Mouse (Mus musculus): ENCODE measurements around the gene Cfdp1. TPM values are rescaled to one million over a fixed set of nuclear protein-coding genes. Genes with fewer than 3 reads are reported as not detected.

Gene Cfdp1
- polyA plus RNA-seq, 1 experiment from 2014 or later, result 216 TPM

DNA sequence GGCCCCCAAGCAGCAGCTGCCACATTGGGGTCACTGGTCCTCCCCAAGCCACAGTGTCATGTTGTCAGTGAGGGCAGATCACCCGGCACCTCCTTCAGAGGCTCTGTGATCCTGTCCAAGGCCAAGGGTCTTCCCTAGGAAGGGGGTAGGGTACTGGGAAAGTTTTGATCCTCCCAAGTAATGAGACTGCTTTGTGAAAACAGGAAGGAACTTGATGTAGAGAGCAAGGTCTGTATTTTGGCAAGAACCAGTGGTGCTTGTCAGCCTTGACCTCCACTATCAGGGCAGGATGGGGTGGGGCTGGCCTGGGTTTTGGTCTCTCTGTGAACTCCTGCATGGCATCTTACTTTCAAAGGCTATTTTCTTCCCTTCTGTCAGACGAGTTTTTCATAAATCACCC, 100.0 kb downstream of the Cfdp1 start:
- ATAC-seq (replicated peaks), result no peak
- Histone ChIP-seq H3K4me1 (no peaks in the 10 kb centered on the region), H3K27me3 (replicated peaks) (no peaks in the 10 kb centered on the region), H3K27ac (no peak overlapping the region), H3K36me3 (replicated peaks) (no peaks in the 10 kb centered on the region), H3K9me3 (no peaks in the 10 kb centered on the region), H3K4me3 (no peak overlapping the region), H3K4me2 (no peak overlapping the region), H3K9ac (no peak overlapping the region)
- WGBS, result 76% methylated on average over 2 of the region's 2 CpGs

DNA sequence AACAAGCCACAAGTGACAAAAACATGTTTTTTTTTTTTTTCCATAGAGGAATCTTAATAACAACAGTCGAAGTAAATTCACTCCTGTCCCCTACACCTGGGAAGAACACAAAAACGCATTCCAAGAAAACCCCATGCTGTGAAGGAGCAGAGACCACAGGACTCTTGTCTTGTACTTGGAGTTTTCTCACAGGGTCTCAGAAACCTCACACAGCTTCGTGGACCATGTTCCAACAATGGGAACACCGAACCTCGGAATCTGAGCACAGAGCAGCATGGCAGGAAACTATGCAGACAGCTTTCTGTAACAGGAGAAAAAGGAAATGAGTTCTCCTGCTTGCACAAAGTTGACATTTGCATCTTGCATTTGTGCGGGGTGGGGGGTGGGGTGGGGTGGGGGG, 105.3 kb downstream of the Cfdp1 start:
- Histone ChIP-seq H3K4me1 (peaks cover 23% of the 10 kb centered on the region), H3K4me3 (no peak overlapping the region), H3K4me2 (no peak overlapping the region), H3K9me3 (no peaks in the 10 kb centered on the region), H3K27me3 (replicated peaks) (no peaks in the 10 kb centered on the region), H3K27ac (no peak overlapping the region), H3K9ac (no peak overlapping the region), H3K36me3 (replicated peaks) (no peaks in the 10 kb centered on the region)
- ATAC-seq (replicated peaks), result no peak
- 59% methylated on average over 6 of the region's 6 CpGs for WGBS

DNA sequence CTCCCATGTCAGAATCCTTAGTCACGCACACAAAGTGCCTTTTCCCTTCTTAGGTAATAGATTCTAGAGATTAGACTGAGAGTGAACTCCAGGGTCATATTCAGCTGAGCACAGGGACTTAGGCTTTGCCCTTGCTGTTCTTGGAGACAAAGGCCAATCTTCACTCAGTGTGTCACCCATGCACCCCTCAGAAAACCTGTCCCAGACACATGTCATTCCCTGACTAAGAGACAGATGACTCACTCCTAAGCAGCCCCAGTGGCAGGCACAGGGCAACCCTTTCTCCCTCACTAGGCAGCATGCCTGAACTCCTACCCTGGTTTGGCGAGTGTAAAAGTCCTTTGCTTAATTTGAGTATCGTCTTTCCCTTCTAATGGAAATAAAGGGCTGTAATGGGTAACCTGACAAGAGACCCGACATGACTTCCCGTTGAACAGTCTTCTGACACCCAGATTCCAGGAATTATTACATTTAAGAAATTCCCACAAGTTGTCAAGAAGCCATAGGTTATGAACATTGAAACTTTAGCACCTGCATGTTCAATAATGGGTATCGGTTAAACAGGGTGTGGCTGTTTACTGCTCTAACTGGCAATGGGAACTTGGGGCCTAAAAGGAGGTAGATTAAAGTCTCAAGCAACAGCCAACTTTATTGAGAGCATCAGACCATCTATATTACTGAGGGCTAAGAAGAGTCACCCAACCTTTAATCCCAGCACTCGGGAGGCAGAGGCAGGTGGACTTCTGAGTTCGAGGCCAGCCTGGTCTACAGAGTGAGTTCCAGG, 106.0 kb downstream of the Cfdp1 start:
- no peaks in the 10 kb centered on the region for H3K36me3 ChIP-seq (replicated peaks)
- H3K27ac ChIP-seq, result no peak overlapping the region
- no peak for ATAC-seq (replicated peaks)
- H3K27me3 ChIP-seq (replicated peaks), result no peaks in the 10 kb centered on the region
- 86% methylated on average over 8 of the region's 8 CpGs for WGBS
- no peak overlapping the region for H3K4me2 ChIP-seq
- no peak overlapping the region for H3K9ac ChIP-seq
- no peak overlapping the region for H3K4me3 ChIP-seq
- peaks cover 23% of the 10 kb centered on the region for H3K4me1 ChIP-seq
- H3K9me3 ChIP-seq, result no peaks in the 10 kb centered on the region

DNA sequence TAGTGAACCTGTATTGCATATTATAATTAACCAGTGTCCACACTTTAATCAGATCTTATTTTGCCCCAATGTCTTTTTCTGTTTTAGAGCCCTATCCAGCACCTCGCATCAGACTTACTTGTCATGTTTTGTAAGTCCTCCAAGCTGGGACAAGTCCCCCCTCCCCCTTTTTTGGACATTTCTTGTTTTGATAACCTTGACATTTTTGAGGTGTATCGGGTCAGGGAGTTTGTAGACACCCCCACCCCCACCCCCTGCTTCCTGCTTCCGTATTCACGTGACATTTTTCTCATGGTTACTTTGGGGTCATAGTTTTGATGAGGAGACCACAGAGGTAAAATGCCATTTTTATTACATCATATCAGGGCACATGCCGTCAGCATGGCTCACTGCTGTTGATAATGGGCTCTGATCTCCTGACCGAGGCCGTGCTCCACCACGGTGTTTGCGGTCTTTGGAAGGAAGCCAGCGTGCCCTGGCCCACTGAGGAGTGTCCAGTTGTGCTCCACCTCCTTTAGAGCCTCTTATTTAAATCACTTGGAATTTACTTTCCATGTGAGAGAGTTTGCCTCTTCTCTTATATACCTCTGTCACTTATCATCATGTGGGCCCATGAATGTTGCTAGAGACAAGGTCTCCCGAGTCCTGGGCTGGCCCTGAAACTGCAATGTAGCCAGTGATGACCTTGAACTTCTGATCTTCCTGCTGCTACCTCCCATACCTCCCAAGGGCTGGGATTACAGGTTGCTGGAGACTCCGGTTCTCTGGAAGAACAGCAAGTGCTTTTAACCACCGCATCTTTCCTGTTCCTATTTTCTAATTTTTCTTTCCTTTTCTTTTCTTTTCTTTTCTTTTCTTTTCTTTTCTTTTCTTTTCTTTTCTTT, 107.3 kb downstream of the Cfdp1 start:
- H3K4me3 ChIP-seq, result no peak overlapping the region
- H3K4me1 ChIP-seq, result peaks cover 34% of the 10 kb centered on the region
- 82% methylated on average over 13 of the region's 13 CpGs for whole genome bisulfite sequencing
- no peak for ATAC-seq (replicated peaks)
- H3K27me3 ChIP-seq (replicated peaks), result no peaks in the 10 kb centered on the region
- H3K27ac ChIP-seq, result no peak overlapping the region
- no peaks in the 10 kb centered on the region for H3K9me3 ChIP-seq
- no peak overlapping the region for H3K9ac ChIP-seq
- no peak overlapping the region for H3K4me2 ChIP-seq
- no peaks in the 10 kb centered on the region for H3K36me3 ChIP-seq (replicated peaks)

DNA sequence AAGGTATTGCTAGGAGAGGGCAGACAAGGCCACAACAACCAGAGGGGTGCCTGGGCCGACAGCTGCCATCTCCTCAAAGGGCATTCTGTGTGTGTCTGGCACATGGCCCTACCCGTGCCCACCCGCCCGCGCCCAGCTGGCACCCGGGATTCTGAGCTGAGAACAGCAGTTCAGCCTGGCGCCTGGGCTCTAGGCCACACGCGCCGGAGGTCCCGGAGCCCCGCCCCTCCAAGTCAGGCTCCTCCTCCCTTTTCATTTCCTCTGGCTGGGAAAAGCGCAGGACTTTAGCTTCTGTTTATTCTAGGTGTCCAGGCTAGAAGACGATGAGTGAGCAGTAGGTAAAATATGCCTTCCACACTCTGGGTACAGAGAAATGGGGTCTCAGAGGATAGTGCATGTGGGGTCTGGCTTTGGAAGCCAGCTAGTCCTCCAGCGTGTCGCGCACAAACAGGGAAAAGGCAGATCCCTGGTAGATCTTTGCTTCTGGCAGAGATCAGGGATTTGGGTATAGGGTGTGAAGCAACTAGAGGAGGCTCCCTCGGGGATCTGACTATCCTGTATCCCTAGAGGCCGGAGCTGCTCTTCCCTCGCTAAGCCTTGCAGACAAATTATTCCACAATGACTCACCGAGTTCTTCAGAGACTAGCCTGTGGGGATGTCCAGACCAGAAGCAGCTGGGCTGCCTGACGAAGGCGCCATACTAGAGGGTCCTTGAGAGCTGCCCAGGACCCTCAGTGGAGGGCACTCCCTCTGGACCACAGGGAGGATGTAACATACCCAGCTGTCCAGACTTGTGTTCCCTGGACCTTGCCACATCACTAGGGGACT, 108.3 kb downstream of the Cfdp1 start:
- ATAC-seq (replicated peaks), result peak; percentile 54
- Histone ChIP-seq H3K4me3 (peak overlapping the region; percentile 17; the same call in 1 of the 2 replicates), H3K9ac (peak overlapping the region; percentile 7; the same call in 1 of the 2 replicates), H3K27me3 (replicated peaks) (no peaks in the 10 kb centered on the region), H3K27ac (0 out of 2 replicates have a peak overlapping the region, but pooled peaks have one; percentile 29), H3K4me2 (peak overlapping the region; percentile 44), H3K4me1 (peaks cover 44% of the 10 kb centered on the region), H3K36me3 (replicated peaks) (no peaks in the 10 kb centered on the region), H3K9me3 (no peaks in the 10 kb centered on the region)
- WGBS, result 4% methylated on average over 23 of the region's 23 CpGs

DNA sequence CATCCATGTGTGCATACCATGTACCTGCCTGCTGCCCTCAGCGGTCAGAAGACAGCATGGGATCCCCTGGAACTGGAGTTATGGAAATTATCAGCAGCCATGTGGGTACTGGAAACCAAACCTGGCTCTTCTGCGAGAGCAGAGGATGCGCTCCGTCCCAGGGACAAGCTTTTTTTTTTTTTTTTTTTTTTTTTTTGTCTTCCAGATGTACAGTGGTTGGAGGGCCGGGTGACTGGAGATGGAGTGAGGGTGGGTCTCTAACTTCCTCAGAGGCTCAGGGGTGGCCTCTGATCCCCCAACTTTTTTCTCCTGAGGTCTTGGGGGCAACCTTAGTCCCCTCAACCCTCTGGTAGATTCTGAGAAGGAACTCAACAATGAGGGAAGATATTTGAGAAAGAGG, 109.0 kb downstream of the Cfdp1 start:
- 0 out of 2 replicates have a peak overlapping the region, but pooled peaks have one; percentile 7 for H3K9ac ChIP-seq
- no peaks in the 10 kb centered on the region for H3K9me3 ChIP-seq
- 0 out of 2 replicates have a peak overlapping the region, but pooled peaks have one; percentile 29 for H3K27ac ChIP-seq
- H3K27me3 ChIP-seq (replicated peaks), result no peaks in the 10 kb centered on the region
- 51% methylated on average over 5 of the region's 5 CpGs for WGBS
- no peaks in the 10 kb centered on the region for H3K36me3 ChIP-seq (replicated peaks)
- H3K4me2 ChIP-seq, result peak overlapping the region; percentile 44; the same call in 1 of the 2 replicates
- H3K4me1 ChIP-seq, result peaks cover 51% of the 10 kb centered on the region
- no peak for ATAC-seq (replicated peaks)
- H3K4me3 ChIP-seq, result no peak overlapping the region

DNA sequence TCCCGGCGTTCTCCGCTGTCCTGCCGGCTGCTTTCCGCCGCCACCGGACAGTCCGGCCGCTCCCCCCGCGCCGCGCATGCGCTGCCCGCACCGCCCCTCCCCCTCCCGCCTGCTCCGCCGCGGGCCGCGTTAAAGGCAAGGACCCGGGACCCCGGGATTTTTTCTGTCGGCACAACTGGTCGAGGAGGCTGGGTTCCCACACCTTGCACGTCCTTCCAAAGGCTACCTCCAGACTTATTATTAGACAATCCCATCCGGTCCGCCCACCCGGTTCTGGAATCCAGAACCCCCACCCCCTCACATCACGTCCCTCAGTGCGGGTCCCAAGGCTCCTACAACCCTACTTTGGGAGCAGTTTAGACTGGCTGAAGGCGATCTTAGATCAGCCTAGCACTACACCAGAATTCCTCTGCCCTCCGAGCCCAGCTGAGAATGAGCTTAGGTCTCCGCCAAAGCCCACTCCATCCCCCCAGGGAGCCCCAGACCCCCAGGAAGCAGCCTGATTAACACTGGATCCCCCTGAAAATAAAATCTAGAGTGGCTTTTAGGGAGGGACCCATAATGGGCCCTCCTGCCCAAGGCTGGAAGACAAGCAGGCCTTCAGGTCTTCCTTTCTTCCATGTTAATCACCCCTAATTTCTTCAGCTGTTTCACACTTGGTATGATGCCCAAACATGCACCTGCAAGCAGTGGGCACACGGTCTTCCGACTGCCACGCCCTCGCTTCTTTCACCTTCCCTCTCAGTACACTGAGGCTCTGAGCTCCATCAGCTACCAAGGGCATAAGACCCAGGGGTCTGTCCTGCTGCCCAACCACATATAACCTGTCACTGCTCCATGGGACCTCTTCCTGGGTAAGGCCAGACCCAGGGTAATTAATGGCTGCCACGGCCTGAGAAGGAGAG, 110.0 kb downstream of the Cfdp1 start, which contains the start of gene Bcar1:
Gene Bcar1, minus strand, starts transcription at position 18 of the 905 bp plus-strand sequence.
- Histone ChIP-seq H3K4me1 (peaks cover 62% of the 10 kb centered on the region), H3K27me3 (replicated peaks) (no peaks in the 10 kb centered on the region), H3K4me3 (peak within 1 kb of the TSS; percentile 97), H3K36me3 (replicated peaks) (no peaks in the 10 kb centered on the region), H3K4me2 (peak within 1 kb of the TSS; percentile 56), H3K9ac (peak within 1 kb of the TSS; percentile 92), H3K27ac (peak within 1 kb of the TSS; percentile 84), H3K9me3 (no peaks in the 10 kb centered on the region)
- WGBS, result 9% methylated on average over 40 of the region's 40 CpGs
- ATAC-seq (replicated peaks), result peak; percentile 53

DNA sequence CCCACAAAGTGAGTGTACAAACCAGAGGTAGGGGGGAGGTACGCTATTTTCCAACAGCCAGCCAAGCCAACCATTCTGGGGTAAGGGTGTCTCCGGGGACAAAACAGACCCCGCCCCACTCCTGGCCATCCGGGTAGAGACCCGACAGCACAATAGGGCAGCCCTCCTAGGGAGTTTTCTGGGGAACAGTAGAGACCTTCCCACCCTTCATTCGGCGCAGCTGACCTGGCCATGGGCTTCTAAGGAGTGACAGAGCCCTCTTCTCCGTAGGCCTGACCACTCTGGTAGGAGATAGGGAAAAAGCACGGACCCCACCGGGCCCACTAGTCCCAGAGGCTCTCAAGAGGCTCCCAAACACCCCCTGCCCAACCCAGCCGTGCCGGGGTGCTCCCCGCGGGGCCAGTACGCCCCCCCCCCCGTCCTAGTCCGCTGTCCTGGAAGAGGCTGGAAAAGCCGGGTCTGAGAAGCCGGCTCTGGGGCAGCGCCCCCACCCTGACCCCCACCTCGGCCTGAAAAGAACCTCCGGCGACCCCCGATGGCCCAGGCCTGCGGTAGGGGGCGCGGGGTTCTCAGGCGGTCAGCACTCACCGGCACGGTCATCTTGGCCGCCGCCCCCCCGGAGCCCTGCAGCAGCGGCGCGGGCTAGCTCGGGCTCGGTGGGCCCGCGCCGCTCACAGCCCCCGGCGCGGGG, 110.8 kb downstream of the Cfdp1 start:
- H3K4me2 ChIP-seq, result peak overlapping the region; percentile 56
- peak; percentile 34 for ATAC-seq (replicated peaks)
- no peaks in the 10 kb centered on the region for H3K27me3 ChIP-seq (replicated peaks)
- no peaks in the 10 kb centered on the region for H3K36me3 ChIP-seq (replicated peaks)
- no peaks in the 10 kb centered on the region for H3K9me3 ChIP-seq
- peak overlapping the region; percentile 84 for H3K27ac ChIP-seq
- H3K4me1 ChIP-seq, result peaks cover 69% of the 10 kb centered on the region
- H3K9ac ChIP-seq, result peak overlapping the region; percentile 92
- under 1% methylated on average over 33 of the region's 44 CpGs for WGBS
- peak overlapping the region; percentile 97 for H3K4me3 ChIP-seq

DNA sequence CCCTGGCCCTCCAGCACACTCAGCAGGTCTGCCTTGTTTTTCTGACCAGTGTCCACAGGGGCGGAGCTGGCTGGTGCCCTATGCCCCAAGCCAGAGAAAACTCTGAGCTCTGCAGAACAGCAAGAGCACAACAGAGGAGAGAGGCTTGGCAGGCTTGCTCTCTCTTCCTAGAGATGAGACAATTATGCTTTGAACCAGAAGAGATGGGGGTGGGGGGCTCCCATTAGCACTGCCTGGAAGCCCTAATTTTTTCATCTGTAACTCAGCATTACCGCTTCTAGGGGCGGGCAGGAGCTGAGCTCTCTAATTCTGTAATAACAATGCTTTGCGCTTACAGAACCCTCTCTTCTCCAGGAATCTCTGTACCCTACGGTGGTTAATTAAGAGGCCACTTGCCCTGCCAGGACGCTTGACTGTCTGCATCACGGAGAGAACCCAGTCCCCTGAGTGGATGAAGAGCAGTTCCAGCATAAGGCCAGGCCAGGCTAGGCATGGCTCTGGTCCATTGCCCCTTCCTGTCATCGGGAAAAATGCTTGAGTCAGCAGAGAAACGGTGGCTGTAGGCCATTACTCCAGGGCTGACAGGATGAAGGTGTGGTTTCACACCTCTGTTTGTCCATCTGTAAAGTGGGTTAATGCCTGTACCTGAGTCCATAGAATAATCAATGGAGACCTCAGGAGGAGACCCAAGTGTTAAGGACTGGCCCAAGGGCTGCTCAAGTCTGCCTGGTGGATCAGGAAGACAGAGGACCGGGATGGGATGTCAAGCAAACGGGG, 111.6 kb downstream of the Cfdp1 start:
- no peak; the same call in 1 of the 2 replicates for ATAC-seq (replicated peaks)
- H3K9me3 ChIP-seq, result no peaks in the 10 kb centered on the region
- 12% methylated on average over 11 of the region's 11 CpGs for WGBS
- peak overlapping the region; percentile 92 for H3K9ac ChIP-seq
- peak overlapping the region; percentile 84 for H3K27ac ChIP-seq
- peak overlapping the region; percentile 56 for H3K4me2 ChIP-seq
- no peaks in the 10 kb centered on the region for H3K27me3 ChIP-seq (replicated peaks)
- H3K4me3 ChIP-seq, result peak overlapping the region; percentile 97
- peaks cover 73% of the 10 kb centered on the region for H3K4me1 ChIP-seq
- H3K36me3 ChIP-seq (replicated peaks), result no peaks in the 10 kb centered on the region

DNA sequence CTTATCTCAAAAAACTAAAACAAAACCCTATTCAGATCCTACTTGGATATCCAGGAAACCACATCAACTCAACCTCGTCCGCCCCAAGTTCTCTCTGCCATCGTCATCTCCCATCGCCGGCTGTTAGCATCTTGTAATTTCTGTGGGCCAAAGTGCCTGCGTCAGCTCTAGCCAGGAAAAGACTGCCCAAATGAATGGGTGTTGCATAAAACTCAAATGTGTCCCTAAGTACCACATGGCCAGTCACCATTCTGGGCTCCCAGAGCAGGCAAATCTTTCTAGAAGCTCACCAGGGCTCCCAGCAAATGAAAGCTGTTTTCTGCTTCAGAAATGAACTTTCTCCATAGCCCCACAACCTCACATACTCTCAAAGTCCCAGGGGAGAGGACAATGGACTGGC, 112.5 kb downstream of the Cfdp1 start:
- Histone ChIP-seq H3K36me3 (replicated peaks) (no peaks in the 10 kb centered on the region), H3K9ac (peak overlapping the region; percentile 92; the same call in 1 of the 2 replicates), H3K27ac (0 out of 2 replicates have a peak overlapping the region, but pooled peaks have one; percentile 84), H3K4me3 (peak overlapping the region; percentile 97), H3K4me2 (peak overlapping the region; percentile 56), H3K27me3 (replicated peaks) (no peaks in the 10 kb centered on the region), H3K4me1 (peaks cover 82% of the 10 kb centered on the region), H3K9me3 (no peaks in the 10 kb centered on the region)
- no peak for ATAC-seq (replicated peaks)
- 72% methylated on average over 6 of the region's 6 CpGs for WGBS
